Mouse (Mus musculus): ENCODE results near the gene Zcchc4.

- TF ChIP-seq CTCF (IDR thresholded peaks at IDR 0.05; ENCODE audit: low read depth), result no peak
- TF ChIP-seq EP300 (optimal IDR thresholded peaks at IDR 0.05), result no peak
Measured at GRCm38 (mm10) chr5:52868918-52869703, 93.9 kb downstream of the Zcchc4 start.

Data from stomach, postnatal 0 days (tissue).